Mouse (Mus musculus) adrenal gland (tissue): ENCODE results near the gene Spock1.

Experiments used
- intact Hi-C: fragments of 180-260 bp; cut with DNase I; formaldehyde crosslinking; loops from one replicate; pipeline ENCODE4 v1.15.1; 2025
- long read RNA-seq, 2 experiments: library from polyadenylated mRNA; unstranded; transcript quantifications; one replicate each; pipeline ENCODE4 v2.0.0; 2020; ENCODE audit warnings: borderline replicate concordance in 1 of 2; ENCODE audit not compliant: insufficient replicate concordance in 1 of 2

Spock1 gene
- long read RNA-seq, experiment 1, partial matches to known transcripts: 0 of 3 reads
- long read RNA-seq, experiment 1, other reads (novel, unspliced or antisense): 3 of 3 reads
- long read RNA-seq, experiment 2, partial matches to known transcripts: 0 of 3 reads
- long read RNA-seq, experiment 2, other reads (novel, unspliced or antisense): 3 of 3 reads

DNA sequence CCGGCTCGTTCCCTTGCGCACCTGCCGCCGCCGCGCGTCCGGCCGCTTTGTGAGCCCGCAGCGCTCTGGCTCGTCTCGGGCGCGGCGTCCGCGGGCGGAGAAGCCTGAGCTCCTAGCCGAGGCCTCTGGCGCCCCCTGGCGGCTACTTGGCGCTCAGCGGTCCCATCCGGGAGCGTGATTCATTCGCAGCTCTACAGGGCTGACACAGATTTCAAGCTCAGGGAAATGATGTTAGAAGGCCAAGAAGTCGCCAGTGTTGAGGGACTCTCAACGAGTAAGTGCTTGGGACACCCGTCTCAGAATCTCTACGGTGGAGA is at the start of gene Spock1:
Spock1 (minus strand) TSS at position 67 of the 317 bp plus-strand sequence.
- intact Hi-C loops: loop anchor here (2.0 to 10.0 kb wide), 3 partner anchors 387 to 623 kb away; no protein-coding TSS in a partner anchor

DNA sequence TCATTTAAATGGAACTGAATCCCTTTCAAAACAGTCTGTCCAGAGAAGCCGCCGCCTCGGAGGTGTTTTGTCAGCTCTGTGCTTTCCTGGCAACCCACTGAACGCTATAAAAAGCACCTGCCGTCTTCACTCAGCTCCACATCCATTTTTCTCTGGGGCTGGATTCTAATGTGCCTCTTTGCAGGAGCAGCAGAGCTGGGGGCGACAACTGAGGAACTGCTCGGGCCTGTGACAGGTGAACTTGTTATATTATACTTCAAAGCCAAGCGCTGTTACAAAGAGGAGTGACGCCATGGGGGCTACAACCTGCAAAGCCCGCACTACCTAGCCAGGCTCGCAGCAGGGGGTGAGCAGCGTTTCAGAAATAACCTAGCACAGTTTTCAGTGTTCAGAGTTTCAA is 42.0 kb upstream of the Spock1 start:
- intact Hi-C loops: no loop called here

DNA sequence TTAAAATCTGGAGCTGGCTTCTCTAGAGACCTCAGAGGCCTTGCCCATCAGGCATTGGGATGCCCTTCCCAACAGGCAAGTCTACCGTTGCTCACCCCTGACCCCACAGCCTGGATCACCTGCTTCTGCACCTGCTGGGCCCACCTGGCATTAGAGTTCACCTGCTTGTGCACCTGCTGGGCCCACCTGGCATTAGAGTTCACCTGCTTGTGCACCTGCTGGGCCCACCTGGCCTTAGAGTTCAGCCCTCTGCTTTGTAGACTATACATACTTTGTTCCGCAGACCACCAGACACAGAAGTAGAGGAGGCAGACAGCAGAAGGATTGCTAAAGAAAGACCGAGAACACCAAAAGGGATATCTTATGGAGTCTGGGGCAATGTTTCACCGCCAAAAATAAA is 41.4 kb upstream of the Spock1 start:
- intact Hi-C loops: no loop called here

DNA sequence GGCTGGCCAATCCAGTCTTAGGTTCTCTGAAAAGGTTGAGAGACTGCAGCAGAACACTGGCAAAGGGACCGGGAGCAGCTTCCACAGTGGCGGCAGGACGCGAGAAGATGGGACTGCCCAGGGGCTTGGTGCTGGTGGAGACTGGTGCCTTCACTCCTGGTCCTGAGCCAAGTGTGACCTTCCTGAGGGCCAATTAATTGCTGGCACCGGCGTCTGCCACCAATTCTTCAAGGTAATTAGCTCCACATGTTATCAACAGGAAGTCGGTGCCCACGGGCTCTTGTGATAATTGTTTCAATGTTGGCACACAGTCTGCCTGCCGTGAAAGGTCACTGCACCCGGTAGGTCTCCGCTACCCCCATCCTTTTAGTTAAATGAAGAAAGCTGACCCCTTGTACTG is 37.1 kb upstream of the Spock1 start:
- intact Hi-C loops: no loop called here

DNA sequence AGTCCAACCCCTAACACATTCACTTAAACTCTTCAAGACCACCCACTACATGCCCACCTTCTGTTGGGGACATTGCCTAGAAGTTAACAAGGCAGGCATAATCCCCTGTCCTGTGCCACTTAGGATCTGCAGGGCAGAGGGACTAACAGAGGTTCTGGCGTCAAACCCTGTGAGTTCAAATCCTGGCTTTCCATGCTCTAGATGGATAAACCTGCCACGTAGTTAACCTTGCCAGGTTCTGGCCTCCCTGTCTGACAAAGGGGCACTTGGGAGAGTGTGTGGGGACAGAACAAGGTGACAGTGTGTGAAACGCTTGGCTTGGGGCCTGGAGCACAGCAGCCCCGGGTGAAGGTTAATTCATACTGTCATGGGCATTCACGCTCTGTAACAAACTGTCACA is 36.3 kb upstream of the Spock1 start:
- intact Hi-C loops: no loop called here

DNA sequence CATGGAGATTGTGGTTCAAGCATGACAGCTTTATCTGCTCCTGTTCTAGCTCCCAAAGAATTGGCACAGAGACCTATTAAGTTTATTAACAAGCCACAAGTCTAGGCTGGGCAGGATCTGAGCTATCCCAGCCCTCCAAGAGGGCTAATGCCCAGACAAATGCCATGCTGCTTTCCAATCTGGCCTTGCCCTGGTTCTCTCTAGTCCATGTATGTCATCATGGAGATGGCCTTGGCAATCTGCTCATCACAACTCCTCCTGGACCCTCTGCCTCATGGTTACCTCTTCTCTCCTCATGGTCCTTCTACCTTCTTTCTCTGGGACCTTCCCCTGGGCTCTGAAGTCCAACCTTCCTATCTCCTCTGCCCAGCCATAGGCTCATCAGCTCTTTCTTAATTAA is 35.8 kb upstream of the Spock1 start:
- intact Hi-C loops: no loop called here

DNA sequence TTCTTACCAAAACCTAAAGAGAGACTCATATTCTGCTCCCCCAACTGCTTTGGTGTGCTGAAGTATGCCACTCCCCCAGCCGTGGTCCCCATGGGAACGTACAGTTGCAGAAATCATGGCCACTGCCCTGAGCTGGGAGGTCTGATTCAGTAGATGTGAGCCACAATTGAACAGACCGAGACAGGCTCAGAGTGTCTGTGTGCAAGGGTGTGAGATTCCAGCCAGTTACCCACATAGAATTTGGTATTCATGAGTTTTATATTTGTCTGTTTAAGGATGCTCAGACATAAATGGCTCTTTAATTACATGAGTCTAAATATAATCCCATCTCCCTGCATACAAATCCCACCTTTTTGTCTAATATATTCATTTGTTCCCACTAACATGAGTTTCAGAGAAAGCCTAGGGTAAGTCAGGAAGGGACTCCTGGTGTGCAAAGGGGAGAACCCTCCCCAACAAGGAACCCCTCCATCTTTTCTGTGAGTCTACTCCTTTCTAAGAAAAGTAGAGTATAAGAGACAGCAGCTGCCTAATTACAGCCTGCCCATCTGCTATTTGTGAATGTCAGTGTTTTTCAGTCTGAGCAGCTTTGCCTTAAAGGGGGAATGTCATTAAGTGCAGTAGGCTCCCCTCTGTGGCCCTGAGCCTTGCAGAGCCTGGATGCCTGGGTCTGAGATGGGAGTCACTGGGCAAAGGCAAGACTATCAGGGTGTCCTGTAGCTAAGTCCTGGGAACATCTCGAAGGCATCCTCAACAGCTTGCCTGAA is 29.5 kb upstream of the Spock1 start:
- intact Hi-C loops: no loop called here

DNA sequence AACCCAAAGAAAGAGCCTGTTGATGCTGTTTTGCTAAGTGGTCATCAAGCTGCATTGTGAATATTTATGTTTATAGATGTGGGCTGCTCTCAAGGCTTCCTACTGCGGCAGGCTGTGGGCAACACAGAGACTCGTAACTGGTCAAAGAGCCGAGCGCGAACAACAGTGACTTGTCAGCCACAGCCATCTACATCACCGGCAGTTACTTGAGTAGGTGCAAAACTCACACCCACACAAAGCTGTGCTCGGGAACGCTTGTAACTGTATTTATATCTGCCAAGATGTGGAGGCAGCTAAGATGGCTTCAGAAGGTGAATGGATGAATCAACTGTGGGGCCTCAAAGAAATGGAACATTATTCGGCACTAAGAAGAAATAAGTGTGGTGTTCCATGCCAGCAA is 23.9 kb upstream of the Spock1 start:
- intact Hi-C loops: no loop called here

DNA sequence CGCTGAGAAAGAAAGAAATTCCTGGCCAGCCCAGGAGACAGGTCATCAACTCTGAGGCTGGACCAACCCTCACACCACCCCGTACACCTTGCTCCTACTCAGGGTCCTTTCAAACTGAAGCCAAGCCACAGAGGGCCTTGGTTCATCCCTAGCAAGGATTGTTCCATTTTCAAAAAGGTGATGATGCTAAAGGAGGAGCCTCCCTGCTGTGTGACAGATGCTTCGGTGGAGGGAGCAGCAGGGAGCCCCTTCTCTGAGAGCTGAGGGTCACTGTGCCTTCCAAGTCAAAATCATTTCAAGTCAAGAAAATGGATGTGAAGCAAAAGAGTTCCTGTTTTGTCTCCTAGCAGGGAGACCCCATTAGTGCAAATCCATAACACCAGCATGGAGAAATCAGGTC is 23.2 kb upstream of the Spock1 start:
- intact Hi-C loops: no loop called here

GRCm38 (mm10) chr13:57930720-57931119 is 22.6 kb upstream of the Spock1 start:
- intact Hi-C loops: no loop called here

DNA sequence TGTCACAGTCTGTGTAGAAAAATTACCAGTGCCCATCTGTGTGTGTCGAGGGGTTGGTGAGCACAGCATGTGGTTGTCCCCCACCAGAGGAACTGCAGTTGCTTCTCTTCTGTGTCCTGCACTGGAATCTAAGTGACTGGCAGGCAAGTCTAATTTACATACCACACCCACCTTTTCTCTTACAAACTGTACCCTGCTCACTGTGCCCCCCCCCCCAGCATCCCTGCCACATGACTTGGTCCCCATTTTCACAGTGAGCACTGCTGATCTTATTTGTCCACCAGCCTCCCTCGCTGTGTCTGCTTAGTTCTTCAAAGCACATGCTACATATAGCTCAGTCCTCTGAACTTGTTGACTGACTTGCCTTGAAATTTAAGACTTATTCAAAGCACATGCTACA is 22.2 kb upstream of the Spock1 start:
- intact Hi-C loops: no loop called here

- intact Hi-C loops: no loop called here
Observed at GRCm38 (mm10) chr13:57919947-57920346, 11.8 kb upstream of the Spock1 start.

GRCm38 (mm10) chr13:57911171-57911570 is 3.0 kb upstream of the Spock1 start:
- intact Hi-C loops: no loop called here

- intact Hi-C loops: loop anchor here (2.0 to 10.0 kb wide), 3 partner anchors 387 to 623 kb away; no protein-coding TSS in a partner anchor
Observed at GRCm38 (mm10) chr13:57907428-57908265, 485 bp downstream of the Spock1 start.

DNA sequence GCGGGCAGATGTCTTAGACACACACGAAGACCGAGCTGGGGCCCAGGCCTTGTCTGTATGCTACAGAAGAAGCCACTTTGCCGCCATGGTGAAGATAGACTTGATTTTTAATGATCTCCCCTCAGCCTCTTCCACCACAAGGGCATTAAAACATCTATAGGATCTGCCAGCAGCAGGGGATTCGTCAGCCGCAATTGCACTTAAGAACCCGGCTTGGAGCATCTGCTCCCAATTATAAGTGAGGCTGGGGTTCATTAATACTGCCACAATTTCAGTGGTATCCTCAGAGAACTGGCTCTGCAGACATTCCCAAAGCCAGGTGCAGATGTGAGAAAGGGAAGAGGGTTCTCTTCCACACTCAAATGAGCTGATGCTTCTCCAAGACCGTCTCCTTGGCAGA is 13.5 kb downstream of the Spock1 start:
- intact Hi-C loops: no loop called here

- intact Hi-C loops: no loop called here
Observed at GRCm38 (mm10) chr13:57889708-57890107, 18.4 kb downstream of the Spock1 start.

DNA sequence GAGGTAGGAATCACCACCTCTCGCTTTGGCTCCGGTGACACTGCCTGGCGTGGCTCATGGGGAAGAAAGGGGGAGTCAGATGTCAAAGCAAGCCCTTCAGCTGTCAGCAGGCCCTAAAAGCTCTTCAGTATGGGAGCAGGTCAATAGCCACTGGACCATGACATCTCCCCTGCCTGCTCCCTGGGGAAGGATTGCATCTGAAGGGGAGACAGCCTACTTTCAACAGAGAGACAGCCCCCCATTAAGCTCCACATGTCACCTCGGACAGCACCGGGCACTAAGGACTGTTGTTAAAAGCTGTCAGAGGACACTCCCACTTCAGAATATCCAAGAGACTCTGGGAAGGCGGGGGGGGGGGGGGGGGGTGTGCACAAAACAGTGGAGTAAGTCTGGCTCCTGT is 19.1 kb downstream of the Spock1 start:
- intact Hi-C loops: no loop called here

- intact Hi-C loops: no loop called here
Observed at GRCm38 (mm10) chr13:57879817-57880216, 28.3 kb downstream of the Spock1 start.

DNA sequence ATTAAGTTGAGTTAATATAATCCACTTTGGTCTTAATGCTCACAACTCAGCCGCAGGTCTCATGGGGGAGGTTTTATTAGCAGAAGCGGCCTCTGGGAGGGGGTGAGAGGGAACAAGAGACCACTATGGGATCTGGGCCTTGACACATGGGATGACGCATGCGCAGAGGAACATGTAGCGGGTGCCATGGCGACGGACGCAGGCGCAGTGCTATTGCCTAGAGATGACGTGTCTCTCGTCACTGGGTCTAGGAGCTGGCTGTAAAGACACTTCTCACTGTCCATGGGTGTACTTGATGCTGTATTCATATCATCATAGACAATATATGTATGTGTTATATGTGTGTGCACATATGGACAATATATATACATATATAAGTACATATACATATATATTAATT is 29.3 kb downstream of the Spock1 start:
- intact Hi-C loops: no loop called here

DNA sequence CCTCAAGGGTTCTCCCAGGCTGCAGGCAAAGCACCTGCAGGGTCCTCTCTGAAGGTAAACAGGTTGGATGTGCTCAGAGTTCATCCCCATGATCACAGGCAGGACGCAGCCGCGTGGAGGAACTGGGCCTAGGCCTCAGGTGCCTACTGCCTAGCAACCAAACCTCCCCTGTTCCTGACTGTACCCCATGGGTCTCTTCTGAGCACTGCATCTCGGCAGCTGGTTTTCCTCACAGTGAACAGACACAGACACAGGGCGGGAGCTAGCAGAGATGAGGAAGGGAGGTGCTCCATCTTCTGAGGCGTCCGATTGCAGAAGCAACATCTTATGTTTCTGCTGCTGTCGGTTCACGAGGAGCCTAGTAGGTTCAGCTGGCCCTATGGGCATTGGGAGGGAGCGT is 30.4 kb downstream of the Spock1 start:
- intact Hi-C loops: no loop called here

- intact Hi-C loops: no loop called here
Observed at GRCm38 (mm10) chr13:57876966-57877365, 31.2 kb downstream of the Spock1 start.

- intact Hi-C loops: no loop called here
Observed at GRCm38 (mm10) chr13:57870058-57870457, 38.1 kb downstream of the Spock1 start.
